Mouse (Mus musculus): ENCODE measurements around the gene Tex30. TPM values are rescaled to one million over a fixed set of nuclear protein-coding genes. Genes with fewer than 3 reads are reported as not detected.
"Not testable (repeated sequence)": the region's sequence is repeated elsewhere in the genome, so short reads cannot be mapped to it uniquely, and the experiment has no call there.

The Tex30 gene
- polyA plus RNA-seq, 1 experiment from 2014 or later = 88.1 TPM

DNA sequence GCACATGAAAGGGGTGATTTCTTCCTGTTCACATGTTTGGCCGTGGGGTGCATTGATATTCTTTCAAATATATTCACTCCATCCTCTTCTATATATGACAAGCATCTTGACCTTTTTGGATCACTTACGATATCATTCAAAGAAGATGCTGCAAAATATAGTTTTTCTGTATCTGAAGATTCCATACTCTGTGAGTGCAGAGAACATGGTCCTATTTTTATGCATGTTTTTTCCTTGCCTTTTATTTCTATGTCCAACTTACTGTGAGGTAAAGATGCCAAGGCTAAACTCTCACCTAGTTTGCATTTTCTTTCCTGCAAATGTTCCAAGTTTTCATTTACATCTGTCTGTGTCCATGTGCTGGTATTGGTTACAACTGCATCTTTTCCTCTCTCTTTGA lies 40.4 kb downstream of the Tex30 start, which contains the start of gene Gm8251:
Gene Gm8251, minus strand, starts transcription at position 101 of the 400 bp plus-strand sequence.
- 87% methylated on average over 2 of the region's 2 CpGs for WGBS
- no peaks in the 10 kb centered on the region for H3K27me3 ChIP-seq (replicated peaks; ENCODE audit: control insufficient read depth, insufficient read depth, low read length)
- DNase-seq (ENCODE audit: low spot score) (no peak), ATAC-seq (replicated peaks; ENCODE audit: low FRiP score, low TSS enrichment, low read depth) (no peak)
- H3K4me2 ChIP-seq (ENCODE audit: low read length) = no peak within 1 kb of the TSS
- H3K4me1 ChIP-seq (replicated peaks; ENCODE audit: control insufficient read depth, insufficient read depth, low read length) = no peaks in the 10 kb centered on the region
- no peak within 1 kb of the TSS for H3K9ac ChIP-seq (ENCODE audit: low read length)
- H3K9me3 ChIP-seq (ENCODE audit: control insufficient read depth, low read length) = no peaks in the 10 kb centered on the region
- no peak within 1 kb of the TSS for H3K4me3 ChIP-seq (ENCODE audit: low read depth, low read length)
- no peaks in the 10 kb centered on the region for H3K36me3 ChIP-seq (ENCODE audit: control insufficient read depth, insufficient read depth, low read length)
- no peak within 1 kb of the TSS for H3K27ac ChIP-seq (ENCODE audit: low read depth)

DNA sequence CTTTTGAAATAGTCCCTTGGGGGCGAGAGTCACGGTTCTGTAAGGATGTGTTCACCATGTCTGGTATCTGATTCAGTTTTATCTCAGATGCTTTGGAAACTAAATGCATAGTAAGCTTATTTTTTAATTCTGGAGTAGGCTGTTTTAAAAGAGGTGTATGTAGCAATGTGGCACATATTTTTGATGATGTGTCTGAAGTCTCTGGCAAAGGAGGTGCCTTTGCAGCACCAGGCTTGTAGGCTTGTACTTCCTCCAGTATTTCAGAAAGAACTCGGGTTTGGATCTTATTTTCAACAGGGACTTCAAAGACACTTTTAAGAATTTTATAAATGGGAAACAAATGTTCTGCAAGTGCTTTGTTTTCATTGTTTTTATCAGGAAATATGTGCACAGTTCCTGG lies 44.4 kb downstream of the Tex30 start:
- H3K4me1 ChIP-seq (replicated peaks; ENCODE audit: control insufficient read depth, insufficient read depth, low read length) = no peaks in the 10 kb centered on the region
- H3K9ac ChIP-seq (ENCODE audit: low read length) = no peak overlapping the region
- no peaks in the 10 kb centered on the region for H3K27me3 ChIP-seq (replicated peaks; ENCODE audit: control insufficient read depth, insufficient read depth, low read length)
- 88% methylated on average over 3 of the region's 3 CpGs for WGBS
- no peak overlapping the region for H3K4me2 ChIP-seq (ENCODE audit: low read length)
- no peak for ATAC-seq (replicated peaks; ENCODE audit: low FRiP score, low TSS enrichment, low read depth)
- no peak overlapping the region for H3K4me3 ChIP-seq (ENCODE audit: low read depth, low read length)
- DNase-seq (ENCODE audit: low spot score) = no peak
- H3K27ac ChIP-seq (ENCODE audit: low read depth) = no peak overlapping the region
- no peaks in the 10 kb centered on the region for H3K9me3 ChIP-seq (ENCODE audit: control insufficient read depth, low read length)
- no peaks in the 10 kb centered on the region for H3K36me3 ChIP-seq (ENCODE audit: control insufficient read depth, insufficient read depth, low read length)

DNA sequence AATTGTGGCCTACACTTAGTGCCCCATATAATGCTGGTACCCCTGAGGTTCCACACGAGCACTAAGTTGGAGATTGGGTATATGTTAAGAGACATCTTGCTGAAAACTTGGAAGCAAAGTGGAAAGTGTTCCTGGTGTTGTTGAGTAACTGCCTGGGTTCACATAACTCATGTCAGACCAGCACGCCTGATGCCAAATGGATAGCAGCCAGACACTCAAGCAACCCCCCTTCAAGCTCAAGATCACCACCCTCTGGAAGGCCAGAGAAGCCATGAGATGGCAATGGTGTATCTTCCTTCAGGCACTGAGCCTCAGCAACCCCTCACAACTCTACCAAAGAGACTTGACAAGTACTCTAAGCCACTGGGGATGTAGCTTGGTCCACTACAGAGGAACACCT lies 55.7 kb downstream of the Tex30 start:
- WGBS = 79% methylated on average over 2 of the region's 2 CpGs
- no peak overlapping the region for H3K4me2 ChIP-seq (ENCODE audit: low read length)
- ATAC-seq (replicated peaks; ENCODE audit: low FRiP score, low TSS enrichment, low read depth) (no peak), DNase-seq (ENCODE audit: low spot score) (no peak)
- no peak overlapping the region for H3K9ac ChIP-seq (ENCODE audit: low read length)
- H3K27me3 ChIP-seq (replicated peaks; ENCODE audit: control insufficient read depth, insufficient read depth, low read length) = no peaks in the 10 kb centered on the region
- no peak overlapping the region for H3K27ac ChIP-seq (ENCODE audit: low read depth)
- no peaks in the 10 kb centered on the region for H3K9me3 ChIP-seq (ENCODE audit: control insufficient read depth, low read length)
- no peak overlapping the region for H3K4me3 ChIP-seq (ENCODE audit: low read depth, low read length)
- H3K4me1 ChIP-seq (replicated peaks; ENCODE audit: control insufficient read depth, insufficient read depth, low read length) = no peaks in the 10 kb centered on the region
- no peaks in the 10 kb centered on the region for H3K36me3 ChIP-seq (ENCODE audit: control insufficient read depth, insufficient read depth, low read length)

DNA sequence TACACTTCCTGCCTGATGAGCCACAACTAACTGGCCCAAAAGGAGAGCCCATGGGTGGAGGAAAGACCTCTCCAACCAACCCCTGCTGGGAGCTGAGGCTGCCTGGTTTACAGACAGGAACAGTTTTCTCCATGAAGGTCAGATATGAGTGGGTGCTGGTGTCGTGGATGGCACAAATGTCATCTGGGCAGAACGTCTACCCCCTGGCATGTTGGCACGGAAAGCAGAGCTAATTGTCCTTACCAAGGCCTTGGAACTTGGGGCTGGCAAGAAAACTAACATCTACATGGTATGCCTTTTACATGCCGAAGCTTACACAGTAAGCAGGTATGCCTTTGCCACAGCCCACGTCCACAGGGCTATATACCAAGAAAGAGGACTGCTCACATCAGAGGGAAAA lies 56.6 kb downstream of the Tex30 start:
- not testable (repeated sequence) for H3K36me3 ChIP-seq (ENCODE audit: control insufficient read depth, insufficient read depth, low read length); H3K9ac ChIP-seq (ENCODE audit: low read length); H3K27me3 ChIP-seq (replicated peaks; ENCODE audit: control insufficient read depth, insufficient read depth, low read length); H3K9me3 ChIP-seq (ENCODE audit: control insufficient read depth, low read length); ATAC-seq (replicated peaks; ENCODE audit: low FRiP score, low TSS enrichment, low read depth); H3K4me1 ChIP-seq (replicated peaks; ENCODE audit: control insufficient read depth, insufficient read depth, low read length); DNase-seq (ENCODE audit: low spot score); H3K4me3 ChIP-seq (ENCODE audit: low read depth, low read length); H3K27ac ChIP-seq (ENCODE audit: low read depth); H3K4me2 ChIP-seq (ENCODE audit: low read length)
- 92% methylated on average over 5 of the region's 5 CpGs for WGBS

DNA sequence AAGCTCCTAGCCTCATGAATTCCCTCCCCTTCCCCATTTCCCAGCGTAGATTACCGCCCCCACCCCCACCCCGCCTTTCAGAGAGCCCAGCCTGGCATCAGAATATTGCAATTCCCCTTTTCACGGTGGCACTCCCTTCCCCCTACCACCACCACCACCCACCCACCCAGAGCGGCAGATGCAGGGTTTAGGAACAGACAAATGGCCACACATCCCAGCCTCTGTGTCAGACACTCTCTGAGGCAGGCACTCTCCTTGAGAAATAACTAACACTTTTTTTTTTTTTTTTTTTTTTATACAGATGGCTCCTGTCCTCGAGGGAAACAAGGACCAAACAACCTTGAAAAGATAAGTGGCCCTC lies 59.7 kb downstream of the Tex30 start:
- H3K27ac ChIP-seq (ENCODE audit: low read depth) = no peak overlapping the region
- peak overlapping the region; percentile 66 for H3K4me2 ChIP-seq (ENCODE audit: low read length)
- H3K9me3 ChIP-seq (ENCODE audit: control insufficient read depth, low read length) = no peaks in the 10 kb centered on the region
- DNase-seq (ENCODE audit: low spot score) (no peak), ATAC-seq (replicated peaks; ENCODE audit: low FRiP score, low TSS enrichment, low read depth) (peak; percentile 63; the same call in 1 of the 2 replicates)
- H3K4me3 ChIP-seq (ENCODE audit: low read depth, low read length) = peak overlapping the region; percentile 41
- WGBS = 4% methylated on average over 6 of the region's 6 CpGs
- peak overlapping the region; percentile 58 for H3K9ac ChIP-seq (ENCODE audit: low read length)
- H3K36me3 ChIP-seq (ENCODE audit: control insufficient read depth, insufficient read depth, low read length) = no peaks in the 10 kb centered on the region
- no peaks in the 10 kb centered on the region for H3K27me3 ChIP-seq (replicated peaks; ENCODE audit: control insufficient read depth, insufficient read depth, low read length)
- no peaks in the 10 kb centered on the region for H3K4me1 ChIP-seq (replicated peaks; ENCODE audit: control insufficient read depth, insufficient read depth, low read length)

DNA sequence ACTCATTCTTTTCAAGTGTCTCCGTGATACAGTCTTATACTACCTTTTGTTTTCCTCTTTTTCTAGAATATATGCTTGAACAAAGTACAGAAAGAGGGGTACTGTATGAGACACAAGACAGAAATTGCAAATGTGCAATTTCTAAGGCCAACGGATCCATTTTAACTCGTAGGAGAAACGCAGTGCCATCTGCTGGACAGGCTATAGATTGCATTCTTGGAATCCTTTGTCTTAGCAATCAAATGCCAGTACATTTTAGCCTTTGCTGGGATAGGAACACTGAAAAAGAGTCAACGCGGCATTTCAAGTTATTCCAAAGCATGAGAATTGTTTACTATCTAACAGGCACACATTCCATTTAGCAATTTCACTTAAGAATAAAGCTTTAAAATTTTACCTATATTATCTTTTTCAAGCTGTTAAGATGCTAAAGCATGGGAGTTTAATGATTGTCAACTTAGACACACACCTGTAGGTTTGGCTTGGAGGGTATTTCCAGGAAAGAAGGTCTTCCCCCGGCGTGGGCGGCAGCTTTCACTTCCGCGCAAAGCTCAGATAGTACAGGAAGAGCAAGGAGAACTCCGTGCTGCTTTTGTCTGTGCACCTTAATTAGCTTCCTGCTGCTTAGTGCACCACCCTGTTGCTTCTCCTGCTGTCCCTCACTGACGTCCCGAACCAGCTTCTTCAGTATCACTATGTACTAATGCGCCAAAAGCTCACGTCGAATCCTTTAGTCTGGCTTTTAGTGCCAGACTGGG lies 60.3 kb downstream of the Tex30 start:
- Histone ChIP-seq H3K4me1 (replicated peaks; ENCODE audit: control insufficient read depth, insufficient read depth, low read length) (no peaks in the 10 kb centered on the region), H3K9ac (ENCODE audit: low read length) (peak overlapping the region; percentile 58), H3K27me3 (replicated peaks; ENCODE audit: control insufficient read depth, insufficient read depth, low read length) (no peaks in the 10 kb centered on the region), H3K4me3 (ENCODE audit: low read depth, low read length) (peak overlapping the region; percentile 41), H3K27ac (ENCODE audit: low read depth) (no peak overlapping the region), H3K9me3 (ENCODE audit: control insufficient read depth, low read length) (no peaks in the 10 kb centered on the region), H3K36me3 (ENCODE audit: control insufficient read depth, insufficient read depth, low read length) (no peaks in the 10 kb centered on the region), H3K4me2 (ENCODE audit: low read length) (peak overlapping the region; percentile 66)
- DNase-seq (ENCODE audit: low spot score) (peak; percentile 77), ATAC-seq (replicated peaks; ENCODE audit: low FRiP score, low TSS enrichment, low read depth) (peak; percentile 72; the same call in 1 of the 2 replicates)
- 3% methylated on average over 17 of the region's 17 CpGs for WGBS

Other genes with a start within 250 kb of the Tex30 start
- 59.6 and 64.2 TPM in 2 replicates for gene Tpp2, start 168.8 kb downstream of the Tex30 start, polyA plus RNA-seq (2014; fragmentation: Nextera tagmentation; extraction: Ambion mirVana)
- gene Mettl21c, start 82.4 kb downstream of the Tex30 start, polyA plus RNA-seq (2014; fragmentation: Nextera tagmentation; extraction: Ambion mirVana) = 0.79 and 0.80 TPM in 2 replicates
- 0.04 and 0.13 TPM in 2 replicates for gene Gm8251, start 40.5 kb downstream of the Tex30 start, polyA plus RNA-seq (2014; fragmentation: Nextera tagmentation; extraction: Ambion mirVana)
- 58.4 and 65.0 TPM in 2 replicates for gene Kdelc1, start 16.4 kb upstream of the Tex30 start, polyA plus RNA-seq (2014; fragmentation: Nextera tagmentation; extraction: Ambion mirVana)
- gene Bivm, start 16.5 kb upstream of the Tex30 start, polyA plus RNA-seq (2014; fragmentation: Nextera tagmentation; extraction: Ambion mirVana) = 20.4 and 24.5 TPM in 2 replicates
- 18.4 and 18.5 TPM in 2 replicates for gene Ercc5, start 45.3 kb upstream of the Tex30 start, polyA plus RNA-seq (2014; fragmentation: Nextera tagmentation; extraction: Ambion mirVana)
- not detected in 2 replicates for gene Mettl21e, start 116.5 kb upstream of the Tex30 start, polyA plus RNA-seq (2014; fragmentation: Nextera tagmentation; extraction: Ambion mirVana)

All from intestine, embryonic 14.5 days (tissue).